Mouse (Mus musculus) G1E-ER4 (cell line): ENCODE measurements around the gene Twnk. TPM values are rescaled to one million over a fixed set of nuclear protein-coding genes. Genes with fewer than 3 reads are reported as not detected.

Experiments used
- GATA1 ChIP-seq: IDR thresholded peaks from one replicate; pipeline ENCODE4 v1.8.0; 2012; ENCODE audit warnings: low read length, inconsistent platforms
- polyA plus RNA-seq: library from polyadenylated mRNA; stranded (reverse); fragments of >175 nt; gene quantifications from 2 replicates; pipeline ENCODE4 v1.2.3, GENCODE M21; 2012

Gene Twnk
- polyA plus RNA-seq, 1 experiment = 20.8 TPM

DNA sequence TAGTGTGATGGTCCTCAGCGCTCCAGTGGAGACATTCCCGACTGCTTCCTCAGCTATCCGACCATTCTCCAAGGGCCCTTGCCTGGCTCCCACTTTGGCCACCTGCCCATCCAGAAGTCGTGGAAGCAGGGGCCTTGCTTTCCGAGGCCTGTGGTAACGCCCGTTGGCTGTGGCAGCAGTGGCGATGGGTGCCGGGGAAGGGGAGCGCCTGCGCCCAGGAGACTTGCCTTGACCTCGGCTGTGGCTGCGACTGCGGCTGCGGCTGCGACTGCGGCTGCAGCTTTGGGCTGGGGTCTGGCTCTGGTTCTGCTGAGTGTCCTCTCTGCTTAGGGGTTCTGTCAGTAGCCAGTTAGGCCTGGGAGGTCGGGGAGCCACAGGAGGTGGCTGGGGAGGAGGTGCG is 23.3 kb downstream of the Twnk start:
- TF ChIP-seq GATA1 = no peak

DNA sequence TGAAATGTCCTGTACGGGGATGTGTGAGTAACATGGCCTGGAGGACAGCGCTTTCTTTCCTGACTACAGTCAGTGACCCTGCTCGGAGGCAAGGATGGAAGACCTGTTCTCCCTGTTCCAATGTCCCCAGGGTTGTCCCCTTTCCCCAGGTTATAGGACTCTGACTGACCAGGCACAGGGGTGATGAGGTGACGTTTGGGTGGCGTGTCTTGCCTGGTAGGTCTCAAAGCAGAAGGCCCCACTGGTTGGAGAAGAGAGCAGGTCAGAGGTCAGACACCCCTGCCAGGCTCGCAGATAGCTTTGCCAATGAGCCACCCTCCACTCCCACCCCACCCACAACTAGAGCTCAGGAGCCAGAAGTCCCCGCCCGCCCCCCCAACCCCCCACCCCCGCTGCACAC is 24.1 kb downstream of the Twnk start:
- no peak for TF ChIP-seq GATA1

DNA sequence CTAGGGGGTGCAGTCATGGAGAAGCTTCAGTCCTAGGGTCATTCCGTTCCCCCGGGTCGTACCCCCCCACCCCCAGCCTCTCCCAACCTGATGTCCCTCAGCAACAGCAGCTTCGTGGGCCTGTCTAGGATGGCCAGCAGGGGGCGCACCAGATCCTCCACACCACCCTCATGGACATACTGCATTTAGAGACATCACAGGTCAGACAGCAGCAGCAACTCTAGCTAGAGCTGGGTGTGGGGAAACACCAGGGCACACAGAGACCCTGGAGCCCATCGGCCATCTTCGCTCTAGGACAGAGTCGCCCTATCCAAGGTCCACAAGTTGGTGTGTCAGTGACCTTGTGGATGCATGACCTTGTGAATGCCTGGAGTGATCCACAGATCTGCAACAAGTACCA is 24.6 kb downstream of the Twnk start:
- no peak for TF ChIP-seq GATA1

DNA sequence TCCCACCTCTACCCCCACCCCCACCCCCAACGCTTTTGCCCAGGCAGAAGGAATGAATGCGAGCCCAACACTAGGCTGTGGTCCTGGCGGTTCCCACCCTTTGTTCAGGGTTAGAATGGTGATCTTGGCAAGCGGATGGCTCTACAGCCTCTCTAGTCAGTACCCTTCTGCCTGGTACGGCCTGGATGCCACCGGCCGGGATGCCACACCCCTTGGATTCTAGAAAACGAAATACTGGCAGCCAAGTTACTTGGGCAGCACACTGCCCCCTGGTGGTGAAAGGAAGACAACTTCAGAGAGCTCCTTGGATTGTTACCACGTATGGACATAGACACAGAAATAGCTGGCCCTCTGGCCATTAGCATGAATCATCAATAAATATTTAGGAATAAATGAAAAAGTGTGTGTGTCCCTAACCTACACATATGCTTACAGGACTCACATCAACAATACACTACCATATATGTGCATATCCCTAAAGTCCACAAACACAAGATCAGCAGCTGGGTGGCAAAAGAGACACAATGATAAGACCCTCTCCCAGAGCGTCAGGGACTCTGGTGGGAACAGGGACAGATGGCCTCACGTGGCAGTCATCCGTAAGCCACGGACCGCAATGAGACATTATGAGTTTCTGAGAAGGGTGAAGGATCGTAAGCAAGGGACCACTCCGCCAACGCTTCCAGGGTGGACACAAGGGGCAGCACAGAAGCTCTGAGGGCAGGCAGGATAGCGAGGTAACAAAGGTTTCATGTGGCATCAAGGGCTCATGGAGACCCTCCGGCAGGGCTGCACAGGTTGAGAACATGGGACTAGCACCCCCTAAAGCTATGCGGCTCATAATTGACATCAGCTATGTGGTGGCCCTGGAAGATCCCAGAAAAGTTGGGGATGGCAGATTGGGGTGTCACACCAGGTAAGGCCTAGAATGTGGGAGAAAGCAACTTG is 25.6 kb downstream of the Twnk start:
- no peak for TF ChIP-seq GATA1

DNA sequence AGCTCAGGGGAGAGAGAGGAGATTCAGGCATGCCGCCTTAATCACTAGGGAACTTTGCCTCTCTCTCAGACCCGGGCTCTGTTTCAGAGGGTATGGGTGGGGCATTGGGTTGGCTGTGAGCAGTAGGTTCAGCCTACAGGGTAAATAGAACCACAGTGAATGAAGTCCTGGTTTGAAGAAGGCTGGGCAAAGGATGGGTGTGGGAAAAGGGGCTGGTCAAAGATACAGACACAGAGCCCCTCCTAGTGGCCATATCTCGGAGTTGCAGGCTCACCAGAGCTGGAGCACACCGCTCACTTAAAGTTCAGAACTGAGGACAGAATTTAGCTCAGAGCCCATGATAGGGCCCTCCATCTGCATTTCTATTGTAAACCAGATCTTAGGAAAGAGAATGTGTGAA is 26.3 kb downstream of the Twnk start:
- no peak for TF ChIP-seq GATA1

DNA sequence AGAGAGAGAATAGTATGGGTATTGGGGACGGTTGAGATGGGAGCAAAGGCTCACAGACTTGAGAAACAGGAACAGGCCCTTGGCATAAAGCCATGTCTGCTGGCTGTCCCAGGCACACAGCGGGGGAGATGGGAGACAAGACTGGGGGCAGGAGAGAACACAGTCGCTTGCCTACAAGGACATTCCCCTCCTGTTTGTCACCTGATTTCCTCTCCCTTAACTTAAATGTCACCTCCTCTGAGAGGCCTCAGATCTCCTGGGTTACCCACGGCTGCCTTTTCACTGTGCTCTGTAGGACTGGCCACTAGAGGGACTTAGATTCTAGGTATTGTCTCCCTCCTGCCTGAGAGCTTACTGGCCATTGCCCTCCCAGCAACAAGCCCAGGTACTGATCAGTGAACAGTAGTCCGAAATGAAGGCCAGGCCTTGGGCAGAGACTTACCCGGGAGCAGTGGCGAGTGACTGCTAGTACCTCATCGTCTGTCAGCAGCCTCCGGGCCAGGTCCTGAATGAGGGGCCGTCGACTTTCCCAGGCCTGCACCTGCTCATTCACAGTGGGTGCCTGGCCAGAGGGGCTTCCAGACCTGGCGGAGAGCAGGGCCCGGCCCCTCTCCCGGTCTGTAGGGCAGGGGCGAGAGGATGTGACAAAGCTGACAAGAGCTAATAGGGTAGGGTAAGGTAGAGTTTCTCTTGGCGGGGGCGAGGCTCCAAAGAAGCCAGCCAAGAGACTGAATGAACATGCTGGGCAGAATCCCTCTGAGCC is 27.3 kb downstream of the Twnk start:
- TF ChIP-seq GATA1 = no peak

DNA sequence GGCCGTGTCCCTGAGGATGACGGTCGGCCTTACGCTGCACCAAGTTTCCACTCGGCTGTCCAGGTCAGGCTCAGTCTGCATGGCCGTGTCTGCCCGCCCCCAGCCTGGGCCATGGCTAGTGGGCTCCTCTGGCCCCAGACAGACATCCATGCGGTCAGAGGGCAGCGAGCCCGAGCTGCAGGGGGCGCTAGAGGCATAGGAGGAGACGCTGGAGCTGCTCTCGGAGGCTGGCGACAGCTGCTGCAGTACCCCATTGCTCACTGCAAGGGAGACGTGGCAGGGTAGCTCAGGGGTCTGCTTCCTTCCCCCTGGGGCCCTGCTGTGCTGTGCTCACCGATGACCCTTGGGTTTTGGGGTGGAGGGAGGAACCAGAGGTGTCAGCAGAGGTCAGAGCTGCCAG is 31.4 kb downstream of the Twnk start:
- TF ChIP-seq GATA1 = no peak

DNA sequence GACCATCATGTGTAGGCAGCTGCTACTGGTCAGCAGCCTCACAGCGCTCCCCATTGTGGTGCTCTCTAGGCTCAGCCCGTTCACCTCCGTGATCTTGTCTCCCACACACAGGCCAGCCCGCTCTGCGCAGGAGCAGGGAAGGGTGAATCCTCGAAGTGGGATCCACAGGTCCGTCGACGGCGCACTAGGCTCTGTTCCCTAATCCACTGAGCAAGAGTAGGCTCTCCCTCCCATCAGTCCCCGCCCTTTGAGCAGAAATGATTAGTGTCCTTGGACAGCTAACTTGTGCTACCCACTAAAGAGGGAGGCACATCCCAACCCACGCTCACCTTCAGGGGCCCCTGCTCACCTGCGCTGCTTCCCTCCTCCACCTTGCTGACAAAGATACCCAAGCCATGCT is 34.8 kb downstream of the Twnk start:
- no peak for TF ChIP-seq GATA1

DNA sequence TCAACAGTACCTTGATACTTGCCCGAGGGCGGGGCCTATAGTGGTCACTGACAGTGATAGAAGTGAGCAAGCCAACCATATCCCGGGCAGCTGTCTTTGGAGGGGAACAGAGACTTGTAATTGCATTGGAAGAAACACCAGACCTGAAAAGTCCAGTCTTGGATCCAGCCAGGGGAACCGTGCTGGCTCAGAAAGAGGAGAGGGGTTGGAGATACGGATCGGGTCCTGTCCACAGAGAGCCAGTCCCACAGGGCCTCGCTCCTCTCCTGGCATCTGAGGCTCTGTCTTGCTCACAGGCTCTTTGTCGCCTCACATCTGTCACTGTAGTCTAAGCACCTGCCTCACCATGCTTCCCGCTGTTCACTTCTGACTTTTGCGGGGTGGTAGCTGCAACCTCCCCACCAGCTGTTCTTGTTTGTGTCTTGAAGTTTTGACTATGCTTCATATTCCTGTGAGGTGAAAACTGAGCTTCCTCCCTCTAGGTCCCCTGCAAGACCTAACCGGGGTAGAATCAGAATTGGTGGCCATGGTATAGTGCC is 39.0 kb downstream of the Twnk start:
- no peak for TF ChIP-seq GATA1

DNA sequence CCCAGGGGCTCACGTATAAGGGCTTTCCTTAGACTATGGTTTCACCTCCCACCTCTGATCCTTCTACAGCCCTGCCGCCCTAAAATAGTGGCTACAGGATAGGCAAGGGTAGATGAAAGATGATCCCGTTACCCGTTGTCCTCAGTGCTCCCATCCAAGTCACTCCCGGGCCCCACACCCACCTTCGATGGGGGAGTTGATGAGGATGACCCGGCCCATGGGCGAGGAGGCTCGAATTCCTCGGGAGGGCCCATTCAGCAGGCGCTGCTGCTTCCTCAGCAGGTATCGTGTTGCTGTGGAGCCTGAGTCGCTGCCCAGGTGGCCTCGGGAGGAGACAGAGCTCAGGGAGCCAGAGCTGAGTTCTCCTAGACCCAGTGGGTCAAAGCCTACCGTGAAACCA is 39.8 kb downstream of the Twnk start:
- no peak for TF ChIP-seq GATA1

DNA sequence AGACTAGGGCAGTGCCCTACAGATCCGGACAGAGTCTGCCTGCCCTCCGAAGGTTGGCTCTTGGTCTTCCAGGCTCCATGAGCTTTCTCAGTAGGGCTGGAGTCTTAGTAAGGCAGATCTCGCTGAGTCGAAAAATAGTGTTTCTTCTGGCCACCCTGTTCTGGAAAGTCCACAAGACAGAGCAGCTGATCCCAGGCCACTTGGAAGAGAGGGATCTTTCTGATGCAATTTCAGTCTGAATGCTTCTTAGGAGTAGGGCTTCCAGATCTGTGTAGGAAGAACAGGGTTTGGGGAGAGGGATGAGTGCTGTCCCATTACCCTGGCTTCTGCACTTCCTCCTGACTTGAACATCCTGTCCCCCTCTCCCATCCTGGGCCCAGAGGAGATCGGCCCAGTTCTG is 40.2 kb downstream of the Twnk start, which contains the start of gene Pdzd7:
Gene Pdzd7 (minus strand): TSS at position 67 of the 400 bp plus-strand sequence.
- no peak for TF ChIP-seq GATA1

DNA sequence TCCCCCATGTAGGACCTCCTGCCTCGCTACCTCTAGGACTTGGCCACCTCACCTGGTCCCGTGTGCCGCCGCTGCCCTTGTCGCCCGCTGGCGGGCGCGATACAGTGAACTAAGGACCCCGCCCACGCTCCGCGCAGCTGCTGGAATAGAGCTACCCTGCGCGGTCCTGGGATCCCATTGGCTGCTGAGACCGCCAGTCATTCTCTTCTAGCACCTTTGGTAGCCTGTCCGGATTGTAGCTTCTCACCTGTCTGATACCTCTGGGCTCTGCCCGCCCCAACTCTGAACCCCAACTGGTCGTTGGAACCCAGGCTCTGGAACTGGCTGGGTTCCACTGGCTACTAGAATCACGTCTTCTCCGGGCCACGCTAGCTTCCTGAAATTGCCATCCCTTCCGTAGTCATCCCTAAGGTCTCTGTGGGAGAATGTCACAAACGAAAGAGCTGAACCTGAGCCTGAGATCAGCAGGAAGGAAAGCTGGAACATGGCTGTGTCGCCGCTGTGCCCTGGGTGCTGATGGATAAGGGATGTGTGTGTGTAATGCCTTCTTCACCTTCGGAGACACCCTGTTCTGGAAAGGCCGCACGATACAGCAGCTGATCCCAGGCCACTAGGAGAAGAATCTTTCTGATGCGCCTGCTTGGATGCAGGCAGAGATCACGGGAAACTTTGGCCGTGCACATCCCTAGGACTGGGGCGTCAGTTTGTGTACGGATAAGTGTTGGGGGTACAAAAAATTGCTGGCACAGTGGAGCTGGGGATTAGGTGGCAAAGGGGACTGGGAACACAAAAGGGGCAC is 41.3 kb downstream of the Twnk start:
- TF ChIP-seq GATA1 = no peak

DNA sequence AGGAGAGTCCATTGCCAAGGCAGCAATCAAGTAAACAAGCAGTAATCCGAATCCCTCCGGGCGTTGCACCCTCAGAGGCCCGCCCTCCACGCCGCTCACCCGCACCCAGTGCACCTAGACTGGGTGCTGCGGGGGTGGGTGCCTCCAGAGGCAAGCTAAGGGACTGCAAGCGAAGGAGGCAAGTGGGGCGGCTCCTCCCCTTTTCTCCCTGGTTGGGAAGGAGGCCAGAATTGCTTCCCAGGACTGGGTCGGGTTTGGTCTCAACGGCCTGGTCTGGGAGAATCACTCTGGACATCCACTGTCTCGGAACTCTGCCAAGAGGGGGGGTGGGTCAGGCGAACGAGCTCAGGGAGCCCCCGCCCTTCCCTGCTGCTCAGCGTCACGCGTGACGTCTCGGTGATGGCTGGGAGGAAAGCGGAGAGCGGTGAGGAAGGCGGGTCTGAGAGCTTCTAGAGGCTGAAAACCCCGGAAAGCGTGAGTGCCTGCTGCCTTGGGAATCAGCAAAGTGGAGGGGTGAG is 42.0 kb downstream of the Twnk start, which contains the start of gene Sfxn3:
Gene Sfxn3 (plus strand): TSS at position 87 of the 518 bp plus-strand sequence.
- TF ChIP-seq GATA1 = no peak

DNA sequence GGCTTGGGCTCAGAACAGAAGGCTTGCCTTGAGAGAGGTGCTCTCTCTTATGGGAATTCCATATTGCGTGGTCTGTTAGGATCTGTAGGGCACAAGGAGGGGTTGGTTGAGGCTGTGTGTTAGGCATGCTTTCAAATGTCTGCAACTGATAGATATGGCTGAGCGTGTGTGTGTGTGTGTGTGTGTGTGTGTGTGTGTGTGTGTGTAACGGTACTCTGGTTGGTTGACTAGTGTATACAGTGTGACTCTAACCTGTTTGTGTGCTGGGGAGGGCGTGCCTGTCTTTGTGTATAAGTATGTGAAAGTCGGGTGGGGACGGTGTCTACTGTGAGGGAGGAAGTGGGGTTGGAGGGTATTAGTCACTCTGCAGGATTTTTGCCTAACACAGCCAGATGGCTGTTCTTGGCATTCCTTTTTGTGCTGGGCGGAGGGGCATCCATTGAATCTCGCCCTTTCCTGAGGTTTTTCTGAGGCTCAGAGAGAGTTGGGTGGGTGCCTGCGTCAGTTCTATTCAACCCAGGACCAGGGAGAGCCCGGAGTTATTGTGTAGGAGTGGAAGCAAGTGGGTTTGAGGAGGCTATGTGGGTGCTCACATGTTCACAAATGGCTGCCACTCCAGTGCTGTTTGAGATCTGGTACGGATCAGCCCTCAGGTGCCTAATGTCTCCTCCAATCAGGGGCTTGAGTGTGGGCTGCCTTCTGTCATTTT is 42.6 kb downstream of the Twnk start:
- TF ChIP-seq GATA1 = no peak
